Mouse (Mus musculus) CH12.LX (cell line): ENCODE measurements around the gene Gm4981. TPM values are rescaled to one million over a fixed set of nuclear protein-coding genes. Genes with fewer than 3 reads are reported as not detected.

ENCODE experiments used
- DNase-seq: peaks from one replicate; pipeline ENCODE4 v3.0.0-alpha.2; 2013; ENCODE audit errors: extremely low read depth
- H3K27ac ChIP-seq: 2 replicates; pipeline ENCODE4 v1.5.1; 2012; ENCODE audit warnings: low read depth, mild to moderate bottlenecking, control low read depth, moderate library complexity; ENCODE audit not compliant: insufficient read depth
- H3K27me3 ChIP-seq: replicated peaks from 2 replicates; pipeline ENCODE3; 2012; ENCODE audit warnings: inconsistent platforms
- H3K36me3 ChIP-seq, 2 experiments: replicated peaks in 1 of 2; 2 replicates each; pipeline versions ENCODE3 to v1.6.1; 2012; ENCODE audit warnings: inconsistent platforms in 1 of 2, low read length in 1 of 2, mild to moderate bottlenecking in 1 of 2, mixed read lengths in 1 of 2, moderate library complexity in 1 of 2; ENCODE audit not compliant: control insufficient read depth in 1 of 2, insufficient read depth in 1 of 2
- H3K4me1 ChIP-seq, 2 experiments: 2 replicates each; pipeline ENCODE4 v1.6.1; 2012; ENCODE audit warnings: inconsistent platforms in 1 of 2, moderate library complexity in 1 of 2; ENCODE audit not compliant: insufficient read depth in 2 of 2, control insufficient read depth in 1 of 2
- H3K4me2 ChIP-seq: 2 replicates; pipeline ENCODE4 v1.6.1; 2012; ENCODE audit warnings: low read depth, mild to moderate bottlenecking, control low read depth; ENCODE audit not compliant: poor library complexity, insufficient read depth, severe bottlenecking
- H3K4me3 ChIP-seq, 3 experiments: fragments of 150-350 bp in 1 of 3; sonication (generic) in 1 of 3; replicated peaks in 1 of 3; 2 replicates each; pipeline versions ENCODE3 to v1.5.1; 2011 to 2012; ENCODE audit warnings: low read depth in 2 of 3, low read length in 2 of 3, mild to moderate bottlenecking in 2 of 3, moderate library complexity in 2 of 3, control low read depth in 1 of 3, improper control_type of control experiment in 1 of 3, inconsistent platforms in 1 of 3, mixed read lengths in 1 of 3; ENCODE audit not compliant: poor library complexity in 1 of 3
- H3K79me2 ChIP-seq: replicated peaks from 2 replicates; pipeline ENCODE4 v1.6.1; 2012; ENCODE audit warnings: mild to moderate bottlenecking, moderate library complexity; ENCODE audit not compliant: control insufficient read depth, poor library complexity, insufficient read depth, severe bottlenecking; ENCODE audit errors: extremely low read depth
- H3K9ac ChIP-seq: 2 replicates; pipeline ENCODE4 v1.6.1; 2012; ENCODE audit warnings: low read depth, mild to moderate bottlenecking, control low read depth, moderate library complexity; ENCODE audit not compliant: insufficient read depth
- H3K9me3 ChIP-seq: replicated peaks from 2 replicates; pipeline ENCODE3; 2012; ENCODE audit warnings: low read length, inconsistent platforms, mixed read lengths
- BHLHE40 ChIP-seq: IDR thresholded peaks from 2 replicates; pipeline ENCODE4 v1.6.1; 2011; ENCODE audit warnings: mild to moderate bottlenecking, low read depth, low read length, improper control_type of control experiment
- CHD2 ChIP-seq: IDR thresholded peaks from 2 replicates; pipeline ENCODE4 v1.6.1; 2011; ENCODE audit warnings: low read length, improper control_type of control experiment
- CTCF ChIP-seq, 2 experiments: IDR thresholded peaks in 1 of 2; conservative IDR thresholded peaks in 1 of 2; 2 replicates each; pipeline ENCODE4 v1.5.1; 2011 to 2012; ENCODE audit warnings: low read depth in 2 of 2, low read length in 2 of 2, improper control_type of control experiment in 1 of 2, inconsistent platforms in 1 of 2, mild to moderate bottlenecking in 1 of 2, moderate library complexity in 1 of 2
- ELF1 ChIP-seq: IDR thresholded peaks from 2 replicates; pipeline ENCODE4 v1.6.1; 2014; ENCODE audit warnings: low read depth, mild to moderate bottlenecking, inconsistent platforms, low read length, improper control_type of control experiment
- EP300 ChIP-seq: IDR thresholded peaks from 2 replicates; pipeline ENCODE4 v1.6.1; 2011; ENCODE audit warnings: low read length, improper control_type of control experiment
- IRF4 ChIP-seq: IDR thresholded peaks from 2 replicates; pipeline ENCODE4 v1.6.1; 2014; ENCODE audit warnings: low read depth, mild to moderate bottlenecking, inconsistent platforms, low read length, improper control_type of control experiment
- JUN ChIP-seq: IDR thresholded peaks from 2 replicates; pipeline ENCODE4 v1.6.1; 2011; ENCODE audit warnings: low read depth, mild to moderate bottlenecking, low read length, improper control_type of control experiment, moderate library complexity; ENCODE audit not compliant: insufficient read depth
- KAT2A ChIP-seq: IDR thresholded peaks from 2 replicates; pipeline ENCODE4 v1.6.1; 2012; ENCODE audit warnings: low read length, improper control_type of control experiment, inconsistent platforms; ENCODE audit not compliant: insufficient replicate concordance
- MAZ ChIP-seq: IDR thresholded peaks from 2 replicates; pipeline ENCODE4 v1.6.1; 2012; ENCODE audit warnings: low read depth, mild to moderate bottlenecking, inconsistent platforms, low read length, improper control_type of control experiment, moderate library complexity
- MEF2A ChIP-seq: IDR thresholded peaks from 2 replicates; pipeline ENCODE4 v1.6.1; 2014; ENCODE audit warnings: low read depth, mild to moderate bottlenecking, inconsistent platforms, low read length, improper control_type of control experiment, borderline replicate concordance
- MXI1 ChIP-seq: IDR thresholded peaks from 2 replicates; pipeline ENCODE4 v1.6.1; 2011; ENCODE audit warnings: mild to moderate bottlenecking, low read depth, low read length, improper control_type of control experiment
- NELFE ChIP-seq: IDR thresholded peaks from 2 replicates; pipeline ENCODE4 v1.6.1; 2011; ENCODE audit warnings: low read depth, low read length, improper control_type of control experiment
- NRF1 ChIP-seq: IDR thresholded peaks from 2 replicates; pipeline ENCODE4 v1.6.1; 2014; ENCODE audit warnings: low read depth, mild to moderate bottlenecking, inconsistent platforms, low read length, improper control_type of control experiment, moderate library complexity
- PAX5 ChIP-seq: IDR thresholded peaks from 2 replicates; pipeline ENCODE4 v1.6.1; 2012; ENCODE audit warnings: low read length, inconsistent platforms, mixed read lengths
- POLR2AphosphoS2 ChIP-seq: IDR thresholded peaks from 2 replicates; pipeline ENCODE4 v1.6.1; 2011; ENCODE audit warnings: low read depth, low read length, improper control_type of control experiment
- RAD21 ChIP-seq: IDR thresholded peaks from 2 replicates; pipeline ENCODE4 v1.6.1; 2011; ENCODE audit warnings: low read depth, mild to moderate bottlenecking, low read length, improper control_type of control experiment, moderate library complexity
- RCOR1 ChIP-seq: conservative IDR thresholded peaks from 2 replicates; pipeline ENCODE4 v1.6.1; 2012; ENCODE audit warnings: low read depth, mild to moderate bottlenecking, inconsistent platforms, low read length, improper control_type of control experiment
- SIN3A ChIP-seq: IDR thresholded peaks from 2 replicates; pipeline ENCODE4 v1.6.1; 2012; ENCODE audit warnings: low read length, improper control_type of control experiment, inconsistent platforms
- SMC3 ChIP-seq: IDR thresholded peaks from 2 replicates; pipeline ENCODE4 v1.6.1; 2011; ENCODE audit warnings: low read depth, low read length, improper control_type of control experiment
- TBP ChIP-seq: conservative IDR thresholded peaks from 2 replicates; pipeline ENCODE4 v1.6.1; 2011; ENCODE audit warnings: low read depth, low read length, improper control_type of control experiment
- TCF12 ChIP-seq: IDR thresholded peaks from 2 replicates; pipeline ENCODE4 v1.6.1; 2014; ENCODE audit warnings: low read depth, mild to moderate bottlenecking, inconsistent platforms, low read length, improper control_type of control experiment
- UBTF ChIP-seq: IDR thresholded peaks from 2 replicates; pipeline ENCODE4 v1.6.1; 2012; ENCODE audit warnings: low read depth, mild to moderate bottlenecking, inconsistent platforms, low read length, improper control_type of control experiment, moderate library complexity
- USF1 ChIP-seq: IDR thresholded peaks from 2 replicates; pipeline ENCODE4 v1.6.1; 2014; ENCODE audit warnings: low read depth, mild to moderate bottlenecking, inconsistent platforms, low read length, improper control_type of control experiment
- USF2 ChIP-seq: conservative IDR thresholded peaks from 2 replicates; pipeline ENCODE4 v1.6.1; 2011; ENCODE audit warnings: low read depth, low read length, improper control_type of control experiment
- ZC3H11A ChIP-seq: IDR thresholded peaks from 2 replicates; pipeline ENCODE4 v1.6.1; 2012; ENCODE audit warnings: low read depth, mild to moderate bottlenecking, inconsistent platforms, low read length, improper control_type of control experiment
- ZMIZ1 ChIP-seq: IDR thresholded peaks from 2 replicates; pipeline ENCODE4 v1.6.1; 2012; ENCODE audit warnings: low read depth, mild to moderate bottlenecking, inconsistent platforms, low read length, improper control_type of control experiment
- ZNF384 ChIP-seq: IDR thresholded peaks from 2 replicates; pipeline ENCODE4 v1.6.1; 2012; ENCODE audit warnings: low read depth, low read length, improper control_type of control experiment, inconsistent platforms
- dilution Hi-C: fragments of 300-500 bp; cut with MboI; formaldehyde crosslinking; loops from 2 replicates; pipeline ENCODE4 v1.14.3; 2020; ENCODE audit warnings: low sequenced_read_pairs; ENCODE audit not compliant: extremely low pct_unique_long_range_greater_than_20kb, extremely low pct_ligation_motif_present
- in situ Hi-C: fragments of 300-500 bp; cut with MboI; formaldehyde crosslinking; loops from 3 replicates; pipeline ENCODE4 v1.14.3; 2019; ENCODE audit warnings: low sequenced_read_pairs, low pct_ligation_motif_present, low pct_unique_long_range_greater_than_20kb, mixed read lengths
- polyA plus RNA-seq: library from polyadenylated mRNA; unstranded; fragments of >175 nt; gene quantifications from 2 replicates; pipeline ENCODE4 v1.2.1, GENCODE M21; 2012; ENCODE audit warnings: low read depth; ENCODE audit not compliant: insufficient read length
- total RNA-seq, 2 experiments: library from RNA; depleted of rRNA; stranded (reverse); fragments of 300-350 nt in 1 of 2; fragments of >200 nt in 1 of 2; gene quantifications; 2 replicates each; pipeline ENCODE4 v1.2.3; 2012 to 2014

The Gm4981 gene
- total and polyA plus RNA-seq, 3 experiments = not detected

GRCm38 (mm10) chr10:58258466-58258865 is 22.0 kb upstream of the Gm4981 start:
- Histone ChIP-seq H3K4me1 (peaks cover 0 to 21% of the 10 kb centered on the region in 2 experiments; a peak in 2 of 4 replicates), H3K79me2 (peaks cover 5% of the 10 kb centered on the region; the same call in 1 of the 2 replicates), H3K9me3 (no peaks in the 10 kb centered on the region), H3K27ac (no peak overlapping the region), H3K36me3 (peaks cover 9 to 44% of the 10 kb centered on the region in 2 experiments), H3K9ac (no peak overlapping the region), H3K4me2 (no peak overlapping the region), H3K27me3 (no peaks in the 10 kb centered on the region), H3K4me3 (no peak overlapping the region)
- in situ Hi-C loops (no loop called here), dilution Hi-C loops (no loop called here)
- TF ChIP-seq USF1 (no peak), NELFE (no peak), SMC3 (peak; percentile 33), TBP (no peak), BHLHE40 (0 out of 2 replicates have a peak, but pooled peaks have one; percentile 7), TCF12 (no peak), NRF1 (no peak), ZMIZ1 (no peak), IRF4 (no peak), MXI1 (no peak), KAT2A (no peak), SIN3A (0 out of 2 replicates have a peak, but pooled peaks have one; percentile 36), CTCF (conservative IDR thresholded peaks at IDR 0.05 in 1 of 2, IDR thresholded peaks at IDR 0.05 in 1 of 2; ENCODE audit: low read depth in 2 of 2, low read length in 2 of 2) (peak in 1 of 2 experiments; percentile 56; a peak in 2 of 4 replicates), CHD2 (peak; percentile 80), POLR2AphosphoS2 (no peak), USF2 (no peak), ZNF384 (no peak), JUN (no peak), UBTF (no peak), RAD21 (peak; percentile 50), MAZ (no peak), PAX5 (no peak), EP300 (0 out of 2 replicates have a peak, but pooled peaks have one; percentile 15), ZC3H11A (no peak), MEF2A (no peak), RCOR1 (no peak), ELF1 (no peak)
- peak; percentile 33 for DNase-seq
